12 mouse cellular contexts compared by ENCODE assay signal in genomic region chr13:36210965-36211364, GRCm38 (mm10).
"Had no signal": no experiment of that assay in that cellular context is flagged by ENCODE, and none has a peak within 500 bp of the region (broad histone marks: within the 10 kb centered on the region; RNA-seq: fewer than 3 reads in every experiment).

No protein-coding gene starts in this region.

- H3K36me3 ChIP-seq: limb, embryonic 13.5 days; midbrain, embryonic 13.5 days; neural tube, embryonic 15.5 days had no signal

- H3K4me1 ChIP-seq: limb, embryonic 13.5 days had no signal

- H3K4me2 ChIP-seq: limb, embryonic 13.5 days; midbrain, embryonic 13.5 days; neural tube, embryonic 15.5 days had no signal

- H3K27ac ChIP-seq: kidney, postnatal 0 days; limb, embryonic 13.5 days; liver, embryonic 14.5 days; midbrain, embryonic 13.5 days; neural tube, embryonic 15.5 days had no signal

- H3K9me3 ChIP-seq: limb, embryonic 13.5 days; midbrain, embryonic 13.5 days; neural tube, embryonic 15.5 days had no signal

- DNase-seq: kidney, adult 11 months; kidney, adult 9 months; kidney, postnatal 36 days; layer of hippocampus, postnatal 36 days; left cerebral cortex, postnatal 4 days; lung, adult 18-20 months; thymus, postnatal 4 days had no signal

- H3K4me3 ChIP-seq: limb, embryonic 13.5 days; midbrain, embryonic 13.5 days; neural tube, embryonic 15.5 days had no signal

- H3K9ac ChIP-seq: limb, embryonic 13.5 days; liver, embryonic 14.5 days; midbrain, embryonic 13.5 days; neural tube, embryonic 15.5 days had no signal

- H3K27me3 ChIP-seq: limb, embryonic 13.5 days; midbrain, embryonic 13.5 days; neural tube, embryonic 15.5 days had no signal
